11 mouse cellular contexts compared by ENCODE assay signal in genomic region chr15:7146529-7146928, GRCm38 (mm10). TPM values are rescaled to one million over a fixed set of nuclear protein-coding genes. Genes with fewer than 3 reads are reported as not detected.
DNase-seq lines count a peak whose midpoint lies in the region; ATAC-seq and TF ChIP-seq lines count a peak whose summit lies in the region.
"Had no signal": no experiment of that assay in that cellular context is flagged by ENCODE, and none has a peak within 500 bp of the region (broad histone marks: within the 10 kb centered on the region; RNA-seq: fewer than 3 reads in every experiment).

No protein-coding gene starts in this region.

- H3K27ac ChIP-seq in forebrain, embryonic 13.5 days: no peak overlapping the region
- H3K27ac ChIP-seq in forebrain, embryonic 12.5 days: no peak overlapping the region
- H3K27ac ChIP-seq in lung, embryonic 14.5 days (ENCODE audit: low read depth): no peak overlapping the region
- H3K27ac ChIP-seq in midbrain, embryonic 14.5 days (replicated peaks; ENCODE audit: low read depth, low read length): no peak overlapping the region
- H3K27ac ChIP-seq: limb, embryonic 12.5 days; midbrain, embryonic 13.5 days had no signal

- no peak overlapping the region for H3K4me2 ChIP-seq in forebrain, embryonic 13.5 days
- no peak overlapping the region for H3K4me2 ChIP-seq in forebrain, embryonic 12.5 days
- H3K4me2 ChIP-seq in lung, embryonic 14.5 days: no peak overlapping the region
- H3K4me2 ChIP-seq in midbrain, embryonic 14.5 days (ENCODE audit: low read length): no peak overlapping the region
- H3K4me2 ChIP-seq: limb, embryonic 12.5 days; midbrain, embryonic 13.5 days had no signal

- DNase-seq in lung, embryonic 14.5 days: peak; percentile 70
- DNase-seq in lung, adult 2 months: no peak
- peak; percentile 30 to 40 for DNase-seq in layer of hippocampus, postnatal 36 days
- DNase-seq in right cerebral cortex, postnatal 4 days: peak; percentile 33
- no peak for DNase-seq in ovary, postnatal 14 days (ENCODE audit: low spot score)
- DNase-seq in midbrain, embryonic 14.5 days: no peak

- no peak for TF ChIP-seq CTCF in lung, embryonic 14.5 days (IDR thresholded peaks at IDR 0.05; ENCODE audit: low read depth)
- no peak for TF ChIP-seq CTCF in lung, adult 2 months (IDR thresholded peaks at IDR 0.05; ENCODE audit: insufficient read depth, low read length)

- no peaks in the 10 kb centered on the region for H3K36me3 ChIP-seq in forebrain, embryonic 13.5 days (ENCODE audit: poor library complexity, severe bottlenecking)
- H3K36me3 ChIP-seq in forebrain, embryonic 12.5 days (replicated peaks): no peaks in the 10 kb centered on the region
- no peaks in the 10 kb centered on the region for H3K36me3 ChIP-seq in lung, embryonic 14.5 days (ENCODE audit: insufficient read depth)
- H3K36me3 ChIP-seq in midbrain, embryonic 14.5 days (ENCODE audit: control insufficient read depth, insufficient read depth, low read length): no peaks in the 10 kb centered on the region
- H3K36me3 ChIP-seq: limb, embryonic 12.5 days; midbrain, embryonic 13.5 days had no signal

- peak; percentile 65; the same call in 1 of the 2 replicates for ATAC-seq in forebrain, embryonic 13.5 days
- ATAC-seq in forebrain, embryonic 12.5 days (ENCODE audit: low FRiP score): no peak
- no peak for ATAC-seq in lung, embryonic 14.5 days (ENCODE audit: insufficient read depth)
- ATAC-seq in midbrain, embryonic 14.5 days (ENCODE audit: low FRiP score, low TSS enrichment): no peak
- ATAC-seq: midbrain, embryonic 13.5 days had no signal

- no peaks in the 10 kb centered on the region for H3K27me3 ChIP-seq in forebrain, embryonic 13.5 days
- H3K27me3 ChIP-seq in forebrain, embryonic 12.5 days: no peaks in the 10 kb centered on the region
- no peaks in the 10 kb centered on the region for H3K27me3 ChIP-seq in lung, embryonic 14.5 days (ENCODE audit: insufficient read depth, low read length)
- no peaks in the 10 kb centered on the region for H3K27me3 ChIP-seq in midbrain, embryonic 14.5 days (ENCODE audit: control insufficient read depth, insufficient read depth, low read length)
- H3K27me3 ChIP-seq: limb, embryonic 12.5 days; midbrain, embryonic 13.5 days had no signal

- TF ChIP-seq POLR2A in lung, adult 2 months (IDR thresholded peaks at IDR 0.05; ENCODE audit: borderline replicate concordance, extremely low read depth, low read depth, low read length): no peak

- 0 out of 2 replicates have a peak, but pooled peaks cover 5% of the 10 kb centered on the region for H3K4me1 ChIP-seq in forebrain, embryonic 13.5 days
- no peaks in the 10 kb centered on the region for H3K4me1 ChIP-seq in forebrain, embryonic 12.5 days
- peaks cover 26% of the 10 kb centered on the region for H3K4me1 ChIP-seq in lung, embryonic 14.5 days (ENCODE audit: insufficient read depth)
- H3K4me1 ChIP-seq in lung, adult 2 months (ENCODE audit: control insufficient read depth, insufficient read depth, low read length): peaks cover 25% of the 10 kb centered on the region
- no peaks in the 10 kb centered on the region for H3K4me1 ChIP-seq in midbrain, embryonic 14.5 days (ENCODE audit: control insufficient read depth, insufficient read depth, low read length)
- H3K4me1 ChIP-seq: midbrain, embryonic 13.5 days had no signal

- H3K9ac ChIP-seq in forebrain, embryonic 13.5 days: no peak overlapping the region
- no peak overlapping the region for H3K9ac ChIP-seq in forebrain, embryonic 12.5 days
- no peak overlapping the region for H3K9ac ChIP-seq in lung, embryonic 14.5 days
- no peak overlapping the region for H3K9ac ChIP-seq in midbrain, embryonic 14.5 days (replicated peaks; ENCODE audit: low read length)
- H3K9ac ChIP-seq: limb, embryonic 12.5 days; midbrain, embryonic 13.5 days had no signal

- H3K9me3 ChIP-seq in forebrain, embryonic 13.5 days (replicated peaks): no peaks in the 10 kb centered on the region
- no peaks in the 10 kb centered on the region for H3K9me3 ChIP-seq in forebrain, embryonic 12.5 days
- no peaks in the 10 kb centered on the region for H3K9me3 ChIP-seq in lung, embryonic 14.5 days (ENCODE audit: low read depth, low read length)
- H3K9me3 ChIP-seq in midbrain, embryonic 14.5 days (ENCODE audit: control insufficient read depth, low read length): no peaks in the 10 kb centered on the region
- H3K9me3 ChIP-seq: limb, embryonic 12.5 days; midbrain, embryonic 13.5 days had no signal

- no peak overlapping the region for H3K4me3 ChIP-seq in forebrain, embryonic 13.5 days
- H3K4me3 ChIP-seq in forebrain, embryonic 12.5 days (replicated peaks): no peak overlapping the region
- no peak overlapping the region for H3K4me3 ChIP-seq in lung, embryonic 14.5 days (ENCODE audit: low read depth, low read length)
- H3K4me3 ChIP-seq in lung, adult 2 months (replicated peaks; ENCODE audit: extremely low read depth, low read depth, low read length): no peak overlapping the region
- H3K4me3 ChIP-seq in midbrain, embryonic 14.5 days (replicated peaks; ENCODE audit: low read depth, low read length): no peak overlapping the region
- H3K4me3 ChIP-seq: limb, embryonic 12.5 days; midbrain, embryonic 13.5 days had no signal

- 79% methylated on average over 8 of the region's 8 CpGs for WGBS in forebrain, embryonic 13.5 days
- WGBS in forebrain, embryonic 12.5 days: 89% methylated on average over 8 of the region's 8 CpGs
- 41% methylated on average over 8 of the region's 8 CpGs for WGBS in lung, embryonic 14.5 days
- WGBS in lung, adult 2 months: 46% methylated on average over 8 of the region's 8 CpGs
- WGBS in midbrain, embryonic 14.5 days: 76% methylated on average over 8 of the region's 8 CpGs

RNA-seq across cellular contexts. Expression of gene Lifr, which starts 56.1 kb away (rescaled TPM):
- 4.5 and 4.6 TPM in 2 replicates for polyA plus RNA-seq in forebrain, embryonic 13.5 days (2015; fragmentation: Nextera tagmentation; extraction: Ambion mirVana)
- 5.9 and 8.0 TPM in 2 replicates for polyA plus RNA-seq in forebrain, embryonic 12.5 days (2016; fragmentation: Nextera tagmentation; extraction: Ambion mirVana)
- polyA plus RNA-seq in lung, embryonic 14.5 days (2014; fragmentation: Nextera tagmentation; extraction: Ambion mirVana): 30.5 and 31.0 TPM in 2 replicates
- polyA plus RNA-seq in lung, adult 2 months (2012; rRNA removed): 101 and 222 TPM in 2 replicates
- 10 to 100 TPM; 56.6 to 60.9 TPM for total RNA-seq in layer of hippocampus, postnatal 36 days (2021)
- polyA plus RNA-seq in midbrain, embryonic 14.5 days (2014; fragmentation: Nextera tagmentation; extraction: Ambion mirVana): 11.8 and 17.5 TPM in 2 replicates
- total RNA-seq: MEL had no signal

Comparison
In these comparisons a context has a peak if more than half of its experiments do, and no peak if none do; other contexts are left out.
1. DNase-seq: peak in lung, embryonic 14.5 days (single experiment), layer of hippocampus, postnatal 36 days (2 of 2) and right cerebral cortex, postnatal 4 days (single experiment); none in lung, adult 2 months (single experiment), ovary, postnatal 14 days (single experiment) and midbrain, embryonic 14.5 days (single experiment).